Mouse (Mus musculus) left cerebral cortex, adult 2 months (tissue): ENCODE measurements around the gene Fmo1. TPM values are rescaled to one million over a fixed set of nuclear protein-coding genes. Genes with fewer than 3 reads are reported as not detected.

Experiments used
- DNase-seq, 2 experiments: peaks; one replicate each; pipeline ENCODE4 v3.0.0; 2021 to 2022; ENCODE audit warnings: low spot score in 2 of 2, mixed read lengths in 1 of 2; ENCODE audit errors: extremely low spot score in 1 of 2
- H3K27ac ChIP-seq: fragments of 200-600 bp; 2 replicates; pipeline ENCODE4 v1.8.1; 2022
- H3K4me3 ChIP-seq: fragments of 200-600 bp; 2 replicates; pipeline ENCODE4 v1.8.1; 2022
- CTCF ChIP-seq: fragments of 200-600 bp; IDR thresholded peaks from 2 replicates; pipeline ENCODE4 v1.8.1; 2022; ENCODE audit warnings: antibody characterized with exemption, mild to moderate bottlenecking, moderate library complexity
- intact Hi-C: fragments of 180-260 bp; cut with DNase I; formaldehyde crosslinking; loops from one replicate; pipeline ENCODE4 v1.15.1; 2025
- long read RNA-seq, 2 experiments: library from polyadenylated mRNA; stranded (forward); transcript quantifications; one replicate each; pipeline ENCODE4 v2.0.0; 2021; ENCODE audit warnings: borderline mapping rate in 2 of 2
- total RNA-seq, 2 experiments: library from RNA; stranded (reverse); gene quantifications; 2 replicates each; pipeline ENCODE4 v1.2.3; 2021

Gene Fmo1
- total RNA-seq: 10 to 100 TPM; 12.0 to 12.3 TPM
- long read RNA-seq, experiment 1, partial matches to known transcripts: 4 of 10 reads
- long read RNA-seq, experiment 1, other reads (novel, unspliced or antisense): 6 of 10 reads
- long read RNA-seq, experiment 2, partial matches to known transcripts: 7 of 13 reads
- long read RNA-seq, experiment 2, other reads (novel, unspliced or antisense): 5 of 13 reads

DNA sequence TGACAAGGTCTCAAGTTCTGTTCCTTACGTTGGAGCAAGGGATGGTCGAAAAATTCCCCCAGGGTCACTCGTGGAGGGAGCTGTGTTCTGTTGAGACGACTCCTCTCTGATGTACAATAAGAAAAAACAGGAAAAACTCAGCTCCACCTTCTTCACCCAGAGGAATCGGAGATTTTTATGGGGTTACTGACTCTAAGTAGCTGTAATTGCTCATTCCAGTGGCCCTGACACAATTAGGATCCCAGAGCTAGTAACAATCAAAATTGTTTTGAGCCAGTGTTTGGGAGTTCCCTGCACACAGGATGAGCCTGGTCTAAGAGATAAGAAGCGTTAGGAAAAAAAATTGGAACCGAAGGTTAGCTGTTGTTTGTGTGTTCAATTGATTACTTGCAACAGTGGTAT is at the start of gene Fmo1:
Gene Fmo1, minus strand, starts transcription at position 331 of the 402 bp plus-strand sequence.
- DNase-seq: no peak
- TF ChIP-seq CTCF: no peak
- H3K4me3 ChIP-seq: no peak within 1 kb of the TSS
- no peak within 1 kb of the TSS for H3K27ac ChIP-seq
- intact Hi-C loops: no loop called here

DNA sequence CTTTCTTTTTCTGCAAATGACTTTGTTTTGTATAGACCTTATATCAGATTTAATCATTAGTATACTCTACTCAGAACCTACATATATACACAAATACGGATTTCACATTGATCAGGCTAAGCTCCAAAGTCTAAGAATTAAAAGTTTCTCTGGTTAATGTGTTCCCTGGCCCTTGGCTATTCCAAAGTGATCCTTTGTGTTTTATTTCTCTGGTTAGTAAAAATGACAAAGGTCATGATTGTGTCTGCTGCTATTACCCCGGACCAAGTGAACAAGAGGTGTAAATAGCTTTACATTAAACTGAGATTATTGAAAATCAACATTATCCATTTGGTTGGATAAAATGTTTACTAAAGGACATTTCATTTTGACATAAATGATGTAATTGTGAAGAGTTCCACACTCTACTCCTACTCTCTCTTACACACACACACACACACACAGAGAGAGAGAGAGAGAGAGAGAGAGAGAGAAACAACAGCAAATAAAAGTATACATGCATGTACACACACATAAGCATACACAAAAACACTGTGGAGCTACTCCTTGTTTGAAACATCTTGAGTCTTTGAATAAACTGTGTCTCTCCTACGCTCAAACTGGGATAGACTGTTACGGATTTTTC is 48.6 kb upstream of the Fmo1 start:
- intact Hi-C loops: no loop called here
- Histone ChIP-seq H3K27ac (no peak overlapping the region), H3K4me3 (no peak overlapping the region)
- no peak for TF ChIP-seq CTCF
- DNase-seq: no peak

DNA sequence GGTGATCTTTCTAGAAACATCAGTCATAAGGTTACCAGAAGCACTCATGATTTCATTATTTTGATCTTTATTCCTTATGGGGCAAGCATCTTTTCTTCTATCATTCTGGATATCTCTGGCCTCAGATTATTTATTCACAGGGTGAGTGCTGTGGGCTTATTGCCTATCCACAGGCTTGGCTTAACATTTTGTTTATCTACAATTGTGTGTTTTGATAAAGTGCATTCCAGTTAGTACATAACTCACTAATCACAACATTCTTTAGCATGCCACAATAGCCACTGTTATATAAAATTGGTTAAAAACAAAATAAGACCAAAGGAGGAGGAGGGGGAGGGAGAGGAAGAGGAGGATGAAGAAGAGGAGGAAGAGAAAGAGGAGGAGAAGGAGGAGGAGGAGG is 45.7 kb upstream of the Fmo1 start:
- Histone ChIP-seq H3K4me3 (no peak overlapping the region), H3K27ac (no peak overlapping the region)
- no peak for DNase-seq
- no peak for TF ChIP-seq CTCF
- intact Hi-C loops: no loop called here

DNA sequence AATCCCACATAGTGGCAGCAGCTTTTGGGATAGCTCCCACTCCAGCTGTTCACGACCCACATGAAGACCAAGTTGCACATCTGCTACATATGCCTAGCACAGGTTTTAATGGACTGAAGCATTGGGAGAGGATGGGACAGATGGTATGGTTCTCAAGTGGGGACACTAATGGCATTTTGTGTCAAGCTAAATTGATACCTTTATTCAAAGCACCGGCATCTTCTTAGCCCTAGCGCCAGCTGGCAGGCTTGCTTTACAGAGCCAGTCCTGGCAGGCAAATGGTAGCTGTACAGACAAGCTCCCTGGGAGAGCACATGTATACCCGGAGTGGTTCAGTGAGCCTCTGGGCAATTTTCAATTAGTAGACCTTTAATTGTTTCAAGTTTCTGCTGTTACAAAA is 35.5 kb upstream of the Fmo1 start:
- no peak overlapping the region for H3K4me3 ChIP-seq
- H3K27ac ChIP-seq: no peak overlapping the region
- no peak for TF ChIP-seq CTCF
- intact Hi-C loops: no loop called here
- DNase-seq: no peak

DNA sequence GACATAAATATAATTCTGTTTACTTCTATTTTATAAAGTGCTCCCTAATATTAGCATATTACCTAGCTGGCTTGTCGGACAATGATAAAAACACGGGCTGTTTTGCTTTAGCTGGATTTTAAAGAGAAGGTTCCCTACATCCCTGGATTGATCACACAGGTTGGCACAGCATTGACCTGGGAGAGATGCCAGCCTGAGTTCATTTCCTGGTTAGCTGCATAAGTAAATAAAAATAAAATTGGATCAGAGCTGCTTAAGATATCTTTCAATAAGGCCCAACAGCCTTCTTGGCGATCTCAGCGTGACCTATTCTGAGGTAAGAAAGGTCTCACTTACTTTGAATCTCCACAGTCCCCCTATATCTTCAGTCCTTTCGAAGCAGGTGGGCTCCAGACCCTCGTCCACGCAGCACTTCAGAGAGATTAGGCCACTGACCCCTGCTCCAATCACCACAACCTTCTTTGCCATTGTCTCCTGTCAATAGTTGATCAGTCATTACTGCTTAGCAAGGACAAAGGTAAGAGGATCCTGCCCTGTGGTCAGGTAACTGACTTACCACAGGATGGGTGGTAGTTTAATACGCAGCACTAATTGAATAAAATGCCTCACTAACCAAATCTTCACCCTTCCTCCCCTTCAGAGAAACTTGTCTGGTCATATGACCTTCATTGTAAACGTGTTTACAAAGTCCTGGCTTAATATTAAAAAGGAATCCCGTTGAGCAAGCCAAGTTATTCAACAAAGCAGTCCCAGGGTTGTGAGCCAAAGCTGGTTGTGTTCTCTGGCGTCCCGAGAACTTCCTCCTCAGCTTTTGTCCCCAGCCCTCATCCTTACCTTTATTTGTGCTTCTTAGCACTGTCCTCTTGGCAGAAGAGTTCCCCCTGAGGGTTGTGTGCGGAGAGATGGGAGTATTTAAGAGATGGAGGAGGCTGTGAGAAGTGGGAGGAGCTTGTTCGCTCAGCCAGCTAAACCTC is 31.7 kb upstream of the Fmo1 start, which contains the start of gene Fmo2:
Gene Fmo2, minus strand, starts transcription at position 889 of the 974 bp plus-strand sequence.
- intact Hi-C loops: loop anchor here (2.0 kb wide), 2 partner anchors 159 to 173 kb away; no protein-coding TSS in a partner anchor
- Histone ChIP-seq H3K4me3 (no peak within 1 kb of the TSS), H3K27ac (no peak within 1 kb of the TSS)
- TF ChIP-seq CTCF: no peak
- DNase-seq: no peak

DNA sequence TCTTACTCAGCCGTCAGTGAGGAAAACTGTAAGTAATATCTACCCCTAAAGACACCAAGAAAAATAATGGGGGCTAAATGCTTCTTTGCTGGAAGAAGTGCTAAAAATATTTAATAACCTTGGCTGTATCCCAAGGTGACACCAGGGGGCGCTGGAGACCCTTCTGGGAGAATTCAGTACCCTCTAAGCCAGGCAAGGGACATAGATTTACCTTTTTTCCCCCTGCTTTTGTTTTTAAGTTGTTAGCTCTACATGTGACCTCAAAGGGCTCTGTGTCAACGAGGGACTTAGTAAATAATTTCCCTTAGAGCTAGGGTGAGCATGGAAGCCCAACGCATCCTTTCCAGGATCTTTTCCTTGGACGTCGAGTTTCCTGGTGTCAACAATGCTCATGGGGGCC is 29.5 kb upstream of the Fmo1 start:
- TF ChIP-seq CTCF: peak; percentile 86
- DNase-seq: peak; percentile 68
- Histone ChIP-seq H3K27ac (no peak overlapping the region), H3K4me3 (no peak overlapping the region)
- intact Hi-C loops: loop anchor here (2.0 kb wide), 2 partner anchors 161 to 175 kb away; no protein-coding TSS in a partner anchor

DNA sequence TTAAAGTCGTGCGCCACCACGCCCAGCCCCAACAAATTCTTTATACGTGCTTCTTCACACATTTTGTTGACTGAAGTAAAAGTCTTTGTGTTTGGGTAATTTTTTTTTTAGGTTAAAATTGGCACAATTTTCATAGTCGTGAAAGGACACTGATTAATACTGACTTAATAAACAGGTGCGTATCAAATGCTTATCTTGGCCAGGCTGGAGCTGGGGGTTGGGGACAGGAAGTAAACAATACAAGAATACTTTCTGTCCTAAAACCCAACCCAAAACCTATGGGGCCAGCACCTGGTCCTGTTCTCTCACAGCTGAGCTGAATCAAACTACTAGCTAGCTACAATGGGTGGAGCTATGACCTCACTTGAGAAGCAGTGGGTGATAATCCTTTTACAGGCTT is 26.6 kb upstream of the Fmo1 start:
- Histone ChIP-seq H3K4me3 (no peak overlapping the region), H3K27ac (no peak overlapping the region)
- DNase-seq: no peak
- TF ChIP-seq CTCF: no peak
- intact Hi-C loops: no loop called here

DNA sequence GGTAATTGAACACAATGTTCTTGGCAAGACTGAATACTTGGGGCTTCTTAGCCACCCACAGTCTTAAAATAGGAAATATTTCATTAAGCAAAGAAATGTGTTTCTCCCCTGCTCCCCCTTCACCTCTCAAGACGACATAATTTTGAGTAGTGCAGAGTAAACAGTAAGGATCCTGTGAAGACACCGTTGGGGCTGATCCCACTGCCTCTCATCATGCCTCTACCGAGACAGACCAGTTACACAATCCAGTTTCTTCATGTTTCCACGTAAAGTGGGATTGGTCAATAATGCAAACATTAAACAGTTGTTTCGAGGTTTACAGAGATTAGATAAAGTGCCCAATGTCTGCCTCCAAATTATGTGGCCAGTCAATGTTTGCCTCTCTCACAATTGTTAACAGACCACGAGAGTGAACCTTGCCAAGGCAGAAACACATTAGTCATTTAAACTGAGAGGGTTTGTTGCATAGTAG is 25.6 kb upstream of the Fmo1 start:
- TF ChIP-seq CTCF: no peak
- intact Hi-C loops: no loop called here
- DNase-seq: no peak
- Histone ChIP-seq H3K27ac (no peak overlapping the region), H3K4me3 (no peak overlapping the region)

DNA sequence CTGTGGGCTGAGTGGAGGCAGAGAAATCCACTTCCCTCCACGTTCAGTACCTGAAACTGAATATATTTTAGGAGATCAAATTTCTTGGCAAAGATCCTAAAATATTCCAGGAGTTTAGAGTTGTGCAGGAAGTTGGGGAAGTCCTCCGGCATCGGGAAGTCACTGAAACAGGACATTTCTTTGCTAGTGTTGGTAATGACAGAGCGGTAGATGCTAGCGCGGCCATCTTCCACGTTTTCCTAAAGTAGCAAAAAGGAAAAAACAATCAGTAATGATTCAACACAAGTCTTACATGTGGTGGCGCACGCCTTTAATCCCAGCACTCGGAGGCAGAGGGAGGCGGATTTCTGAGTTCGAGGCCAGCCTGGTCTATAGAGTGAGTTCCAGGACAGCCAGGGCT is 22.2 kb upstream of the Fmo1 start:
- Histone ChIP-seq H3K27ac (no peak overlapping the region), H3K4me3 (no peak overlapping the region)
- DNase-seq: no peak
- TF ChIP-seq CTCF: no peak
- intact Hi-C loops: no loop called here

DNA sequence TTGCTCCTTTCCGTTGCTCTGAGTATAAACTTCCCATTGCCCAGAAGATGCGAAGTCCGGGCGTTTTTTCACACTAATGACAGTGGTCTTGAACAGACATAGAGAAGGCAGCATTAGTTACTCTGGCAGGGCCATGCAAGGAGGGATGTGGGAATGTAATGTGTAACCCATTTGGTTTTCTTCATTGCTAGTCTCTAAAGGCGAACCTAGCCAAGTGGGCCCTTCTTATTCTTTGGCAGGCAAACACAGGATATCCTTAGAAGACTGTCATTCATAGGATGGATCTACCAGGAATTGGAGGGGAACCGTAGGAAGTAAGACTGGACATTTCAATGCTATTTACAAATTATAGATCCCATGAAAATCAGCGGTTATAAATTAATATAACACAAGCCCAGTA is 21.2 kb upstream of the Fmo1 start:
- intact Hi-C loops: no loop called here
- DNase-seq: no peak
- TF ChIP-seq CTCF: no peak
- H3K27ac ChIP-seq: no peak overlapping the region
- H3K4me3 ChIP-seq: no peak overlapping the region

DNA sequence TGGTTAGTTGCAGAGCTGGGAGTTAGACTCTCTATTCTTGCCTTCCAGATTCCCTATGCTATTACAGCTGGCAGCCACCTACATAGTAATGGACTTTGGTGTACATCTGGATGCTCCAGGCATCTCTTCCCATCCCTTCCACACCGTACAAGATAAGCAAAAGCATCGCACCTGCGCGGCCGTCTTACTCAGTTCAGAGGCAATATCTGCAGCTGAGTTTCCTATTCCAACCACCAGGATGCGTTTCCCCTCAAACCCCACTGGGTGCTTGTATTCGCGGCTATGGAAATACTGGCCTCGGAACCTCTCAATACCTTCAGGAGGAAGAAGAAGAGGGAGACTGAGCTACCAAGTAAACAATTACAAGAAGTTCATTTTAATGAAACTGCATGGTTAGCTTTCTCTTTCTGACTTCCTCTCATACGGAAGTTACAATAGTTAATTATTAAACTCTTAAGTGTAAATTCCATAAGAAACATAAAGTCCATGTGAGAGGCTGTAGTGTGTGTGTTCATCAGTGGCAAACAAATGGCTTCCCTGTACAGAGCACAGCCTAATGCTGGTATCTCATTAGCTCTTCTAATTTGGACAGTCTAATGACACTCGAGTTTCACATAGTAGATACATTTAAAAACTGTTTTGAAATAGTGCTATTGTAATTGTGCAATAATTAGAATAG is 19.9 kb upstream of the Fmo1 start:
- intact Hi-C loops: no loop called here
- DNase-seq: no peak
- Histone ChIP-seq H3K4me3 (no peak overlapping the region), H3K27ac (no peak overlapping the region)
- TF ChIP-seq CTCF: no peak
